Mouse (Mus musculus): ENCODE results near the gene Dpm1.

Gene Dpm1

DNA sequence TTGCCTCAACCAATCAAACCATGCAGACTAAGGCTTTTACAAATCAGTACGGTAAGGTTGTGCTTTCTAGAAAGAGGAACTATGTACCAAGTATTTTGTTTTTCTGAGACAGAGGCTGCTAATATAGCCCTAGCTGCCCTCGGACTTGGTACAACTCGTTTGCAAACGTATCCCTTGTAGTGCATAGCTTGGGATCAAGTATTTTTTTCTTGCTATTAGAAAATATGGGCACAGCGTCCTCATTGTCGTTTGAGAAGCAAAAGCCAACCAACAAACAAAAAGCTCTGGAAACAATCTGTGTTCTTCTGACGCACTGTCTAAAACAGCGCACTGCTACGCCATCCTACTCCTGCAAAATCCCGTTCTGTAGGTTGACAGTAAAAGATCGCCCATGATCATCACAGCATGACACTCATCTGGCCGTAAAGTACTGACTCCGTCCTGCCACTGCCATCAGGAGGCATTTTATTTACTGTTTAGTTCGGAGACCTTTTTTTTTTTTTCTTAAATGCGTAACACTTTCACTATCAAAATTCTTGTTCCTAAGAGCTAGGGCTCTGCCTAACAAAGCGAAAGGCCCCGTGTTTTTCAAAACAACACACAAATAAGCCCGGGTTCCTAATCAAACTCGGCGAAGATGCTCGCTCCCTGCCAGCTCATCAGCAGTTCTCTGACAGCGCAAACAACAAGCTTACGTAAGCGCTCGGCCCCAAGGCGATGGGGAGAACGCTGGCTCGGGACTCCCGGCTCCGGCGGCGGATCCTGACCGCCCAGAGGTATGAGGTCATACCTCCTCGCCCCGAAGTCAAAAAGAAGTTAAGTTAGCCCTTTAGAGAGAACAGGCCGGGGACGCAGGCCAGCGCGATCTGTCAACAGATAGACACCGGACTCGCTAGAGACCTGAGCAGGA is 1.0 kb downstream of the Dpm1 start:
- peak; percentile 65 for DNase-seq (ENCODE audit: low spot score)

- DNase-seq (ENCODE audit: low spot score), result no peak
These were observed 7.1 kb downstream of the Dpm1 start for GRCm38 (mm10) chr2:168223326-168223725.

- DNase-seq (ENCODE audit: low spot score), result no peak
These were observed 16.5 kb downstream of the Dpm1 start for GRCm38 (mm10) chr2:168213788-168214397.

DNA sequence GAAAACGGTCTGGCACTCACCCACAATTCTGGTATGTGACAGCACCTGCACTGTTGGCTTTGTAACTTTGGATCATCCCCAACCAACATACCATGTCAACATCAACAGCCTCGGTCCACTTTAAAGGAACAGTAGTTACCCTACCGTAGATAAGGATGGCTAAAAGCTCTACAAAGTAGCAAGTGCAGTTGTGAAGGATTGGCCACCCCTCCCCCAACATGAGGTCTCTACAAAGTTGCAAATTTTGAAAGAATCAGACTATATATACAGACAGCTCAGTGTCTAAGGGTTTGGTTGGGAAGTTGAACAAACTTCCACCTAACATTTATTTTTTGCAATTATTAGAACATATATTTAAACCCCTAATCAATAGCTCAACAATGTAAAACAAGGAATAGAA is 22.5 kb downstream of the Dpm1 start:
- DNase-seq (ENCODE audit: low spot score), result no peak

DNA sequence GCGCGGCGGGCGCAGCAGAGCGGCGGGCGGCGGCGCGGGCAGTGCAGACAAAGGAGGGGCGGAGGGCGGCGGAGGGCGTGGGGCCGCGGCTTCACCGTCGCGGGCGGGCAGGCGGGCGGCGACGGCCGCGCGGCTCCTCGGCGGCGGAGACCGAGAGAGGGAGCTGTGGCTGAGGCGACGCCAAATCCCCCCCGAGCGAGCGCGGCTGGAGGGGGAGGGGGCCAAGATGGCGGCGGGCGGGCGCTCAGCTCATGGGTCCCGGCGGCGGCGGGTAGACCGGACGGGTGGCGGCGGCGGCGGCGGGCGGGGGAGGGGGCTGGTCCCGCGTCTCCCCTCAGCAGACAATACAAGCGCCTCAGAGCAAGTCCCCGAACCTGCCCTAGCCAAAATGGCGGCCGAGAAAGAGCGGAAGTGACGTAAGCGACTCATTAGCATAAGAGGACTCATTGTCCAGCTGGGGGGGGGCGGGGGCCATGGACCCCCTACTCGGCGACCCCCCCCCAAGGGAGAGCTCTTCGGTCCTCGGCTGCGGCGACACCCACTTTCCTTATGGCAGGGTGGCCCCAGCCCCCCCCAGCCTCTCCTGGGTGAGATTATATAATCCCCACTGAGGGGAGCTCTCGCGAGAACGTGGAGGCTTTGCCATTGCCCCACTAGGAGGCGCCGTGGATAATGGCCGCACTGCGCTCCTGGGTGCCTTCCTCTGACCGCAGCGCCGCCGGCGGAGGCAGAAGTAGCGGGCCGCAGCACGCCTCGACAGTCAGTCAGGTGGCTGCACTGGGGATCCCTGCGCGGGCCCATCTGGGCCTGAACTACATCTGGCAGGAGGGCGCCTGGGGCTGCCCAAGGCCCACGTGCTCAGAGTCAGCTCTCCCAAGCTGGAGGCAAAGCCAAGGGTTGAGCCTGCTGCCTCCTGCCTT is 23.4 kb downstream of the Dpm1 start, which contains the start of gene Adnp:
Gene Adnp, minus strand, starts transcription at position 388 of the 920 bp plus-strand sequence.
- peak; percentile 97 for DNase-seq (ENCODE audit: low spot score)

GRCm38 (mm10) chr2:168205681-168206631 is 24.4 kb downstream of the Dpm1 start:
- DNase-seq (ENCODE audit: low spot score), result peak; percentile 11

- DNase-seq (ENCODE audit: low spot score), result peak; percentile 92
These were observed 25.1 kb downstream of the Dpm1 start for GRCm38 (mm10) chr2:168205265-168205664.

GRCm38 (mm10) chr2:168204476-168204999 is 25.9 kb downstream of the Dpm1 start:
- no peak for DNase-seq (ENCODE audit: low spot score)

DNA sequence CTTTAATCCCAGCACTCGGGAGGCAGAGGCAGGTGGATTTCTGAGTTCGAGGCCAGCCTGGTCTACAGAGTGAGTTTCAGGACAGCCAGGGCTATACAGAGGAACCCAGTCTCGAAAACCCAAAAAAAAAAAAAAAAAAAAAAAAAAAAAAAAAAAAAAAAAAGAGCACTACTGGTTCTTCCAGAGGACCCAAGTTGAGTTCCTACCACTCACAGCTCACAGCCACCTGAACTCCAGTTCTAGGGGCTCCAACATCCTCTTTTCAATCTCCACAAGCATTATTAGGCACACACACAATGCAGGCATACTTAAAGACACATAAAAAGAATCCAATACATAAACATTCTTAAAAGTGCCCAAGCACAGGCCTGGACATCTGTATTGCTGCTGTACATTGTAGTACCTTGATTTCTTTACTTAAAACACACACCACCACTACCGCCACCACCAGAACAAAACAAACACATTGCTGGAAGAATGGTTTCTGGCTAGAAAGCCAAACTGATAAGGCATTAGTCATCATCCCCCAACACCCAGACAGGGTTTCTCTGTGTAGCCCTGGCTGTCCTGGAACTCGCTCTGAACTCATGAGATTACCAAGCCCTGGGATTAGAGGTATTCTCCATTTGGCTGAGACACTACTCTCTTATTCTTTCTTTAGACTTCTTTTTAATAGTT is 30.2 kb downstream of the Dpm1 start:
- DNase-seq (ENCODE audit: low spot score), result no peak

GRCm38 (mm10) chr2:168199476-168199875 is 30.9 kb downstream of the Dpm1 start:
- DNase-seq (ENCODE audit: low spot score), result no peak

- no peak for DNase-seq (ENCODE audit: low spot score)
These were observed 32.0 kb downstream of the Dpm1 start for GRCm38 (mm10) chr2:168198421-168198820.

GRCm38 (mm10) chr2:168195721-168196120 is 34.7 kb downstream of the Dpm1 start:
- DNase-seq (ENCODE audit: low spot score), result no peak

GRCm38 (mm10) chr2:168193685-168194084 is 36.7 kb downstream of the Dpm1 start:
- no peak for DNase-seq (ENCODE audit: low spot score)

GRCm38 (mm10) chr2:168191856-168192255 is 38.5 kb downstream of the Dpm1 start:
- no peak for DNase-seq (ENCODE audit: low spot score)

GRCm38 (mm10) chr2:168175946-168176345 is 54.4 kb downstream of the Dpm1 start:
- no peak for DNase-seq (ENCODE audit: low spot score)

GRCm38 (mm10) chr2:168170167-168170685 is 60.2 kb downstream of the Dpm1 start:
- DNase-seq (ENCODE audit: low spot score), result peak; percentile 61

- DNase-seq (ENCODE audit: low spot score), result no peak
These were observed 60.6 kb downstream of the Dpm1 start for GRCm38 (mm10) chr2:168169800-168170113.

GRCm38 (mm10) chr2:168168892-168169799 is 61.2 kb downstream of the Dpm1 start:
- no peak for DNase-seq (ENCODE audit: low spot score)

DNA sequence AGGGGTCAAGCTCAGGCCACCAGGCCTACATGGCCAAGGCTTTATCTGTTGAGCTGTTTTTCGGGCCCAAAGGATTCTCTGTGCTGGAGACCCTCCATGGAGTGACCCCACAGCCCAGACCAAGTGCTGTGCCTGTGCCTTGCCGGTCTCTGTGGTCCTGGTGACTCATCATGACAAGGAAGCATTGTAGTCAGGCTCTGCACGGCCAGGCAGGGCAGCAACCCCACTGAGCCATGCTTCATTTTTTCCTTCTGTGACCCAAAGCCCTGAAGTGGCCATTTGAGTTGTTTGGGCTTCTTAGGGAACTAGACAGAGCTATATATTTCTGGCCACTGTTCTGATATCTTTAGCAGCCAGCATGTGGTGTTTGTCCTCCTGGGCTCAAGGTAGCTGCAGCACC is 62.6 kb downstream of the Dpm1 start:
- DNase-seq (ENCODE audit: low spot score), result no peak
